Mouse (Mus musculus): ENCODE data around the gene Gfer. TPM values are rescaled to one million over a fixed set of nuclear protein-coding genes. Genes with fewer than 3 reads are reported as not detected.

Gene Gfer
- total and polyA plus RNA-seq, 3 experiments, result 83.0 to 86.8 TPM; not detected in 1

GRCm38 (mm10) chr17:24735446-24735845, 39.5 kb upstream of the Gfer start:
- H3K9ac ChIP-seq (ENCODE audit: control insufficient read depth, low read depth, low read length, poor library complexity, severe bottlenecking), result peak overlapping the region; percentile 83
- peaks cover 2% of the 10 kb centered on the region; the same call in 1 of the 2 replicates for H3K79me2 ChIP-seq (ENCODE audit: control insufficient read depth, insufficient read depth, low read length, poor library complexity)
- peaks cover 0 to 17% of the 10 kb centered on the region in 2 experiments; a peak in 2 of 4 replicates for H3K4me1 ChIP-seq (ENCODE audit: control insufficient read depth in 1 of 2, insufficient read depth in 2 of 2, low read length in 2 of 2)
- peak overlapping the region; percentile 69 to 76 for H3K4me3 ChIP-seq (ENCODE audit: control insufficient read depth in 1 of 2, insufficient read depth in 1 of 2, low read depth in 2 of 2, low read length in 2 of 2)
- TF ChIP-seq MEF2A (IDR thresholded peaks at IDR 0.05; ENCODE audit: extremely low read depth, insufficient replicate concordance, low read depth, low read length, poor library complexity, severe bottlenecking) (no peak), NRF1 (IDR thresholded peaks at IDR 0.05; ENCODE audit: insufficient read depth, low read depth, low read length, poor library complexity, severe bottlenecking) (no peak), MYB (IDR thresholded peaks at IDR 0.05; ENCODE audit: low read depth, low read length) (no peak), GABPA (IDR thresholded peaks at IDR 0.05; ENCODE audit: low read depth, low read length) (no peak), CTCF (IDR thresholded peaks at IDR 0.05 in 2 of 3, conservative IDR thresholded peaks at IDR 0.05 in 1 of 3; ENCODE audit: control insufficient read depth in 1 of 3, insufficient read depth in 1 of 3, low read depth in 2 of 3, low read length in 3 of 3, poor library complexity in 1 of 3, severe bottlenecking in 1 of 3) (no peak), KAT2A (conservative IDR thresholded peaks at IDR 0.05; ENCODE audit: low read depth, low read length) (no peak), ZKSCAN1 (IDR thresholded peaks at IDR 0.05; ENCODE audit: low read depth, low read length) (no peak), CHD1 (IDR thresholded peaks at IDR 0.05; ENCODE audit: low read depth, low read length) (no peak), SIN3A (IDR thresholded peaks at IDR 0.05; ENCODE audit: low read length) (no peak), MYC (IDR thresholded peaks at IDR 0.05; ENCODE audit: low read depth, low read length) (no peak), GATA1 (IDR thresholded peaks at IDR 0.05; ENCODE audit: low read depth, low read length) (no peak), ZNF384 (IDR thresholded peaks at IDR 0.05; ENCODE audit: low read depth, low read length) (no peak), ZMIZ1 (IDR thresholded peaks at IDR 0.05; ENCODE audit: low read depth, low read length) (no peak), BHLHE40 (IDR thresholded peaks at IDR 0.05; ENCODE audit: borderline replicate concordance, low read depth, low read length) (no peak), MXI1 (IDR thresholded peaks at IDR 0.05; ENCODE audit: low read depth, low read length) (no peak), ELF1 (IDR thresholded peaks at IDR 0.05; ENCODE audit: low read depth, low read length) (no peak), POLR2A (IDR thresholded peaks at IDR 0.05; ENCODE audit: control insufficient read depth in 1 of 2, insufficient read depth in 1 of 2, low read depth in 1 of 2, low read length in 2 of 2, poor library complexity in 1 of 2) (no peak), ETS1 (IDR thresholded peaks at IDR 0.05; ENCODE audit: low read depth, low read length) (no peak)
- H3K36me3 ChIP-seq (ENCODE audit: control insufficient read depth in 1 of 2, insufficient read depth in 2 of 2, low read length in 2 of 2), result peaks cover 0 to 10% of the 10 kb centered on the region in 2 experiments; a peak in 1 of 4 replicates
- no peaks in the 10 kb centered on the region for H3K9me3 ChIP-seq (replicated peaks; ENCODE audit: insufficient read depth, low read length)
- DNase-seq (ENCODE audit: low read depth, low spot score), result no peak
- H3K27me3 ChIP-seq (ENCODE audit: control insufficient read depth in 1 of 2, insufficient read depth in 2 of 2, low read length in 2 of 2), result no peaks in the 10 kb centered on the region
- no peak overlapping the region; the same call in 1 of the 2 replicates for H3K27ac ChIP-seq (ENCODE audit: control insufficient read depth, low read depth, low read length)

DNA sequence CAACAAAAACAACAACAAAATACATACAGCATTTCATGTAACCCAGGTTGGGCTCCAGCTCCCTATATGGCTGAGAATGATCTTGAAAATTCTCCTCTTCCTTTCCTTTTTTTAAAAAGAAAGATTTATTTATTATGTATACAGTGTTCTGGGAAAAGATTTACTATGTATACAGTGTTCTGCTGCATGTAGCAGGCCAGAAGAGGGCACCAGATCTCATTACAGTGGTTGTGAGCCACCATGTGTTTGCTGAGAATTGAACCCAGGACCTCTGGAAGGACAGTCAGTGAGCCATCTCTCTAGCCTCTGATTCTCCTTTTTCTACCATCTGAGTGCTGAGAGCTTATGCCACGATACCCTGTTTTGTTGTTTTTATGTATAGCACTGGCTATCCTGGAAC, 38.6 kb upstream of the Gfer start:
- H3K4me1 ChIP-seq (ENCODE audit: control insufficient read depth in 1 of 2, insufficient read depth in 2 of 2, low read length in 2 of 2), result peaks cover 0 to 21% of the 10 kb centered on the region in 2 experiments; a peak in 2 of 4 replicates
- H3K9me3 ChIP-seq (replicated peaks; ENCODE audit: insufficient read depth, low read length), result no peaks in the 10 kb centered on the region

More for the DNA sequence above, 38.6 kb upstream of the Gfer start:
- no peak overlapping the region for H3K27ac ChIP-seq (ENCODE audit: control insufficient read depth, low read depth, low read length)
- DNase-seq (ENCODE audit: low read depth, low spot score), result peak; percentile 40
- no peak overlapping the region for H3K9ac ChIP-seq (ENCODE audit: control insufficient read depth, low read depth, low read length, poor library complexity, severe bottlenecking)
- TF ChIP-seq MAZ (IDR thresholded peaks at IDR 0.05; ENCODE audit: low read depth, low read length), result no peak
- TF ChIP-seq RCOR1 (IDR thresholded peaks at IDR 0.05; ENCODE audit: low read depth, low read length), result no peak
- peak; percentile 11 for TF ChIP-seq RAD21 (IDR thresholded peaks at IDR 0.05; ENCODE audit: low read depth, low read length)
- 0 out of 2 replicates have a peak, but pooled peaks have one; percentile 19 for TF ChIP-seq SMC3 (IDR thresholded peaks at IDR 0.05; ENCODE audit: low read depth, low read length)
- no peak for TF ChIP-seq KAT2A (conservative IDR thresholded peaks at IDR 0.05; ENCODE audit: low read depth, low read length)
- TF ChIP-seq E2F4 (IDR thresholded peaks at IDR 0.05; ENCODE audit: borderline replicate concordance, low read depth, low read length), result no peak
- TF ChIP-seq HCFC1 (IDR thresholded peaks at IDR 0.05; ENCODE audit: low read depth, low read length), result no peak
- TF ChIP-seq MYC (IDR thresholded peaks at IDR 0.05; ENCODE audit: low read depth, low read length), result 0 out of 2 replicates have a peak, but pooled peaks have one; percentile 23
- peak; percentile 16 to 41 (median 22); a peak in 4 of 6 replicates for TF ChIP-seq CTCF (IDR thresholded peaks at IDR 0.05 in 2 of 3, conservative IDR thresholded peaks at IDR 0.05 in 1 of 3; ENCODE audit: control insufficient read depth in 1 of 3, insufficient read depth in 1 of 3, low read depth in 2 of 3, low read length in 3 of 3, poor library complexity in 1 of 3, severe bottlenecking in 1 of 3)
- H3K79me2 ChIP-seq (ENCODE audit: control insufficient read depth, insufficient read depth, low read length, poor library complexity), result peaks cover 2% of the 10 kb centered on the region; the same call in 1 of the 2 replicates
- no peaks in the 10 kb centered on the region for H3K27me3 ChIP-seq (ENCODE audit: control insufficient read depth in 1 of 2, insufficient read depth in 2 of 2, low read length in 2 of 2)
- peaks cover 0 to 10% of the 10 kb centered on the region in 2 experiments; a peak in 1 of 4 replicates for H3K36me3 ChIP-seq (ENCODE audit: control insufficient read depth in 1 of 2, insufficient read depth in 2 of 2, low read length in 2 of 2)
- no peak overlapping the region for H3K4me3 ChIP-seq (ENCODE audit: control insufficient read depth in 1 of 2, insufficient read depth in 1 of 2, low read depth in 2 of 2, low read length in 2 of 2)

All from MEL (cell line).